Mouse (Mus musculus): ENCODE measurements around the gene Angptl4. TPM values are rescaled to one million over a fixed set of nuclear protein-coding genes. Genes with fewer than 3 reads are reported as not detected.
A peak's percentile ranks its signal among the peaks of the same experiment; 100 is the strongest.

Angptl4 gene
- polyA plus RNA-seq, 1 experiment from 2014 or later: 43.2 TPM

- no peak for ATAC-seq (ENCODE audit: insufficient number of reproducible peaks, insufficient read depth, low FRiP score, low TSS enrichment, low read depth)
- Histone ChIP-seq H3K4me2 (no peak overlapping the region), H3K27ac (no peak overlapping the region), H3K4me3 (replicated peaks) (no peak overlapping the region), H3K9ac (replicated peaks) (no peak overlapping the region), H3K9me3 (no peaks in the 10 kb centered on the region), H3K4me1 (replicated peaks) (no peaks in the 10 kb centered on the region), H3K27me3 (no peaks in the 10 kb centered on the region), H3K36me3 (no peaks in the 10 kb centered on the region)
- WGBS: 5% methylated on average over 2 of the region's 2 CpGs
Measured at GRCm38 (mm10) chr17:33802221-33802620, 20.6 kb upstream of the Angptl4 start.

DNA sequence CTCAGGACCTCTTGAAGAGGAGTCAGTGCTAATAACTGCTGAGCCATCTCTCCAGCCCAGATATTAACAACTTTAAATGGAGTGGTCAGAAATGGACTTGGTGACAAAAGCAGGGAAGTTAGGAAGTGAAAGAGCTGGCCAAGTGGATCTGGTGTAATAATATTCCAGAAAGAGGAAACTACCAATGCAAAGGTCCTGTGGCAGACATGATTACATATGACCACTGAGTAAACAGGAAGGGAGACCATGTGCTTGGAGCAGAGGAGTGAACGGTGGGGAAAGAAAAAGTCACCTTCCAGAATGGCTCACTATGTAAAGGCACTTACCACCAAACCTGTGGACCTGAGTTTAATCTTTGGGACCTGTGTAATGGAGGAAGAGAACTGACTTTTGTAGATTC is 17.6 kb upstream of the Angptl4 start:
- no peak for ATAC-seq (ENCODE audit: insufficient number of reproducible peaks, insufficient read depth, low FRiP score, low TSS enrichment, low read depth)
- H3K4me1 ChIP-seq (replicated peaks): no peaks in the 10 kb centered on the region
- no peak overlapping the region for H3K4me3 ChIP-seq (replicated peaks)
- WGBS: 70% methylated on average over 1 of the region's 1 CpGs
- H3K36me3 ChIP-seq: no peaks in the 10 kb centered on the region
- H3K9me3 ChIP-seq: no peaks in the 10 kb centered on the region
- H3K4me2 ChIP-seq: no peak overlapping the region
- no peak overlapping the region for H3K27ac ChIP-seq
- no peaks in the 10 kb centered on the region for H3K27me3 ChIP-seq
- no peak overlapping the region for H3K9ac ChIP-seq (replicated peaks)

DNA sequence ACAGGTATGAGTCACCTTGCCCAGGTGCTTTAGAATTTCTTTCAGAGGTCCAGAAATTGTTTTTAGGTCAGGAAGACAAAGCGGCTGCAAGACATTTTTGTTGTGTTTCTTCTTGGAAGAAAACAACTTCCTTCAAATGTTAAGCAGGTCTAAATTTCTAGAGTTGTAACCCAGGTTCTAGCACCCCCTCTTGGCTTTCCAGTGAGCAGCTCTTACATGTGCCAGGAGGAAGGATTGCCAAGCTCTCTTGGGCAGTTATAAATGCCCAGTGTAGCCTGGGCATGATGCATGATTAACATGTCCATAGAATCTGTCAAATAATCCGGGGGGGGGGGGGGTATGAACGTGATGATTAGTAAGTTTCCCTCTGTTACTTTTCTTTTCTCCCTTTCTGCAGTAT is 16.7 kb upstream of the Angptl4 start:
- H3K27me3 ChIP-seq: no peaks in the 10 kb centered on the region
- H3K4me2 ChIP-seq: no peak overlapping the region
- H3K36me3 ChIP-seq: no peaks in the 10 kb centered on the region
- ATAC-seq (ENCODE audit: insufficient number of reproducible peaks, insufficient read depth, low FRiP score, low TSS enrichment, low read depth): no peak
- no peak overlapping the region for H3K27ac ChIP-seq
- no peak overlapping the region for H3K4me3 ChIP-seq (replicated peaks)
- no peak overlapping the region for H3K9ac ChIP-seq (replicated peaks)
- no peaks in the 10 kb centered on the region for H3K9me3 ChIP-seq
- no peaks in the 10 kb centered on the region for H3K4me1 ChIP-seq (replicated peaks)
- 55% methylated on average over 3 of the region's 3 CpGs for WGBS

DNA sequence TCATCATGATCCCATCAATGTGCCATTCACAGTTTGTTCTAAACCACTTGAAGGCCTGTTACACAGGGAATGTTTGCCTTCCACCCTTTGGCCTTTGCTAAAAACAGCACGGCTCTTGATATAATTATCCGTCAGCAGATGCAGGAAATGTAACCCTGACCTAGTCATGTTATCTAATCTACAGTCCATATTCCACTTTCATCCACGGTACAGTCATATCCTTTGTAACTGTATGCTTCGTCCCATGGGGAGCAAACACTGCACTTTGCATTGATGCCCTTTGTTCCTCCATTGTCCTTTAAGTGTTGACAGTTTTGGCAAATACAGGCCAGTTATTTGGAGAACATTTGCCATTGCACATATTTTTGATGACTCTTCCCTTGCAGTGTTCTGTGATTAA is 7.1 kb upstream of the Angptl4 start:
- H3K4me3 ChIP-seq (replicated peaks): no peak overlapping the region
- H3K9ac ChIP-seq (replicated peaks): no peak overlapping the region
- no peaks in the 10 kb centered on the region for H3K36me3 ChIP-seq
- H3K4me1 ChIP-seq (replicated peaks): no peaks in the 10 kb centered on the region
- H3K9me3 ChIP-seq: no peaks in the 10 kb centered on the region
- H3K4me2 ChIP-seq: no peak overlapping the region
- WGBS: 79% methylated on average over 4 of the region's 4 CpGs
- no peaks in the 10 kb centered on the region for H3K27me3 ChIP-seq
- no peak for ATAC-seq (ENCODE audit: insufficient number of reproducible peaks, insufficient read depth, low FRiP score, low TSS enrichment, low read depth)
- H3K27ac ChIP-seq: no peak overlapping the region

DNA sequence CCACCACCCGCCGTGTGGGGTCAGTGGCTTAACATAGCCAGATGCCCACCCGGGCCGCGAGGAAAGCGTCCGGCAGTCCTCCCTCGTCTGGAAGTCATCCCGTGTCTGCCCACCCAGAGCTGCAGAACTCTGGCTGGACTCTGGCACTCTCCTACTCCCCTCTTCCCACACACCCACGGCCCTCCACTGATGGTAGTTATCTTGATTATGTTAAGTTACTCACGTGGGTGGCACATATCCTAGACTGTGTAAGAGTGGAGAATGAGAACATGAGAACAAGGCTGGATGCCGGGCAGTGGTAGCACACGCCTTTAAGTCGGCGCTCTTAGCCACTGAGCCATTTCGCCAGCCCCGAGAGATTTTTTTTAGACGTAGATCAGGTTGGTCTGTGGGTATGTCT is 4.7 kb upstream of the Angptl4 start:
- Histone ChIP-seq H3K4me3 (replicated peaks) (no peak overlapping the region), H3K4me2 (no peak overlapping the region), H3K27me3 (no peaks in the 10 kb centered on the region), H3K9me3 (no peaks in the 10 kb centered on the region), H3K4me1 (replicated peaks) (peaks cover 17% of the 10 kb centered on the region), H3K9ac (replicated peaks) (no peak overlapping the region), H3K27ac (no peak overlapping the region), H3K36me3 (no peaks in the 10 kb centered on the region)
- 85% methylated on average over 18 of the region's 18 CpGs for WGBS
- ATAC-seq (ENCODE audit: insufficient number of reproducible peaks, insufficient read depth, low FRiP score, low TSS enrichment, low read depth): no peak

DNA sequence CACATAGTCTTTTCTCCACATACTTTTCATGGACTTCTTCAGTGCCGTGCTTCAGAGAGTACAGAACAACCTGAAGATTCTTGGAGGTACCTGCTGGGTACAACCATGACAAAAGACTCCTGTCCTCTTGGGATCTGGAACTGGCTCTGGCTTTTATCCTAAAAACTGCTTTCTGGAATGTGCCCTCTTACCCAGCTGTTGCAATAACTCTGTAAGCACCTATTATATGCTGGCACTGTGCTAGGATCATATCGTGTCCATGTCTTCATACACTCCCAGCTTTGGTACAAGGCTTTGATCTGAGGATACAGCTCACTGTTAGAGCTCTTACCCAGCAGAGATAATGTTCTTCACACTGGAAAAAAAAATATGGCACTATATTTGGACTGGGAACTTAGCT is 3.3 kb upstream of the Angptl4 start:
- Histone ChIP-seq H3K4me1 (replicated peaks) (peaks cover 31% of the 10 kb centered on the region), H3K4me2 (no peak overlapping the region), H3K27me3 (no peaks in the 10 kb centered on the region), H3K4me3 (replicated peaks) (no peak overlapping the region), H3K9me3 (no peaks in the 10 kb centered on the region), H3K27ac (no peak overlapping the region), H3K9ac (replicated peaks) (no peak overlapping the region), H3K36me3 (no peaks in the 10 kb centered on the region)
- WGBS: 87% methylated on average over 2 of the region's 2 CpGs
- no peak for ATAC-seq (ENCODE audit: insufficient number of reproducible peaks, insufficient read depth, low FRiP score, low TSS enrichment, low read depth)

DNA sequence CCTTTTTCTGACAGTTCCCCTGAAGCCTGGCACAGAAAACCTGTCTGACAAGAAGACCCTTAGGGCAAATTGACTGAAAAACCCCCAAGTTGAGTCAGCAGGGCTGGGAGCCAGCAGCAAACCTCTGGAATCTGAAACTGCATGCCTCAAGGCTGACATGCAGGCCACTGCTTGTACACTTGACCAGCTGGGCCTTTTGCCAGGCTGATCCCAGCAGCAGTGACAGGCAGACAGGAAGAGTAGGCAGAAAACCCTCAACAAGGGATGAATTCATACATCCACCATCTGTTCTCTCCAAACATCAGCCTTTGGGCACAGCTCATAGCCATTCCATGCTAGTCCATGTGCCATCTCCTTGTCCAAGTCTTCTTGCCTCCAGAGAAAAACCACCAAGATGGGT is 1.8 kb upstream of the Angptl4 start:
- Histone ChIP-seq H3K9me3 (no peaks in the 10 kb centered on the region), H3K27ac (no peak overlapping the region; the same call in 1 of the 2 replicates), H3K9ac (replicated peaks) (no peak overlapping the region), H3K4me2 (no peak overlapping the region), H3K4me1 (replicated peaks) (peaks cover 45% of the 10 kb centered on the region), H3K4me3 (replicated peaks) (no peak overlapping the region), H3K27me3 (no peaks in the 10 kb centered on the region), H3K36me3 (peaks cover 1% of the 10 kb centered on the region)
- no peak for ATAC-seq (ENCODE audit: insufficient number of reproducible peaks, insufficient read depth, low FRiP score, low TSS enrichment, low read depth)

- WGBS: 43% methylated on average over 4 of the region's 4 CpGs
- ATAC-seq (ENCODE audit: insufficient number of reproducible peaks, insufficient read depth, low FRiP score, low TSS enrichment, low read depth): no peak
- H3K9me3 ChIP-seq: no peaks in the 10 kb centered on the region
- peaks cover 14% of the 10 kb centered on the region for H3K36me3 ChIP-seq
- peaks cover 51% of the 10 kb centered on the region for H3K4me1 ChIP-seq (replicated peaks)
- H3K27ac ChIP-seq: peak overlapping the region; percentile 98
- H3K4me2 ChIP-seq: peak overlapping the region; percentile 81
- peak overlapping the region; percentile 66; the same call in 1 of the 2 replicates for H3K9ac ChIP-seq (replicated peaks)
- no peaks in the 10 kb centered on the region for H3K27me3 ChIP-seq
- H3K4me3 ChIP-seq (replicated peaks): peak overlapping the region; percentile 54
Measured at GRCm38 (mm10) chr17:33782067-33782466, 437 bp upstream of the Angptl4 start.

- Histone ChIP-seq H3K4me1 (replicated peaks) (peaks cover 51% of the 10 kb centered on the region), H3K27ac (peak overlapping the region; percentile 98), H3K9me3 (no peaks in the 10 kb centered on the region), H3K36me3 (peaks cover 31% of the 10 kb centered on the region), H3K4me3 (replicated peaks) (peak overlapping the region; percentile 54), H3K4me2 (peak overlapping the region; percentile 81), H3K27me3 (no peaks in the 10 kb centered on the region), H3K9ac (replicated peaks) (peak overlapping the region; percentile 66)
- ATAC-seq (ENCODE audit: insufficient number of reproducible peaks, insufficient read depth, low FRiP score, low TSS enrichment, low read depth): no peak
- 94% methylated on average over 5 of the region's 5 CpGs for WGBS
Measured at GRCm38 (mm10) chr17:33780431-33780830, 1.2 kb downstream of the Angptl4 start.

- Histone ChIP-seq H3K4me2 (peak overlapping the region; percentile 81), H3K9ac (replicated peaks) (0 out of 2 replicates have a peak overlapping the region, but pooled peaks have one; percentile 27), H3K4me1 (replicated peaks) (peaks cover 51% of the 10 kb centered on the region), H3K27me3 (no peaks in the 10 kb centered on the region), H3K9me3 (no peaks in the 10 kb centered on the region), H3K36me3 (peaks cover 36% of the 10 kb centered on the region), H3K27ac (peak overlapping the region; percentile 98), H3K4me3 (replicated peaks) (peak overlapping the region; percentile 54)
- ATAC-seq (ENCODE audit: insufficient number of reproducible peaks, insufficient read depth, low FRiP score, low TSS enrichment, low read depth): no peak
- WGBS: 80% methylated on average over 5 of the region's 5 CpGs
Measured at GRCm38 (mm10) chr17:33779967-33780295, 1.7 kb downstream of the Angptl4 start.

DNA sequence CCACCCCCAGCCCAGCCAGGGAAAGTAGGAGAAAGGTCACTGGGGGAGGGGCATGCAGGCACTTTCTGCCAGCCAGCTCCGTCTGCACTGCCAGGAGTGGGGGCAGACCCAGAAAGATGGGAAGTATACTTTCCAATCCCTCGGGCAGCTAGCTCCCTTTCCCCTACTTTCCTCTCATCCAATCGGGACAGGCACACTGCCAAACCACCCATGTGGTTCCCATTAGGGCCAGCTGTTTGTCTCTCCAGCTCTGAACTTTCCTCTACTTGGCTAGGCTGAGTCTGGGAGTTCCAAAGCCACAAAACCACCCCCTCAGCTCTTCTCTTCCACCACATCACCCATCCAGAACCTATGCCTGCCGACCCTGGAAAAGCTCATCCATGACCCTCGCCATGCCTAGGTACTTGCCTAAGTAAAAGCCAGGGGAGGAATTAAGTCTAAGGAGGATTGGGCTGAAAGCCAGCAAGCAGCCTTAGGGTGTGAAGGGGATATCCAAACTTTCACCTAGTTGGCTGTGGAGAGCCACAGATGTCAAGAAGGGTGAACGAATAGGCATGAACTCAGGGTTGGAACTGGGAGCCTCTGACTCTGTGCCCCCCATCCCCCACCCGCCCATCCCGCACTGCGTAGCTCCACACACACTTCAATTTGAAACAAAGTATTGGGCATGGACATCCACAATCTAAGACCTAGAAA is 2.2 kb downstream of the Angptl4 start:
- Histone ChIP-seq H3K4me2 (peak overlapping the region; percentile 81), H3K9me3 (no peaks in the 10 kb centered on the region), H3K4me1 (replicated peaks) (peaks cover 51% of the 10 kb centered on the region), H3K9ac (replicated peaks) (peak overlapping the region; percentile 44), H3K27me3 (no peaks in the 10 kb centered on the region), H3K4me3 (replicated peaks) (peak overlapping the region; percentile 54), H3K36me3 (peaks cover 41% of the 10 kb centered on the region), H3K27ac (peak overlapping the region; percentile 98)
- ATAC-seq (ENCODE audit: insufficient number of reproducible peaks, insufficient read depth, low FRiP score, low TSS enrichment, low read depth): peak; percentile 91
- WGBS: 23% methylated on average over 9 of the region's 9 CpGs

DNA sequence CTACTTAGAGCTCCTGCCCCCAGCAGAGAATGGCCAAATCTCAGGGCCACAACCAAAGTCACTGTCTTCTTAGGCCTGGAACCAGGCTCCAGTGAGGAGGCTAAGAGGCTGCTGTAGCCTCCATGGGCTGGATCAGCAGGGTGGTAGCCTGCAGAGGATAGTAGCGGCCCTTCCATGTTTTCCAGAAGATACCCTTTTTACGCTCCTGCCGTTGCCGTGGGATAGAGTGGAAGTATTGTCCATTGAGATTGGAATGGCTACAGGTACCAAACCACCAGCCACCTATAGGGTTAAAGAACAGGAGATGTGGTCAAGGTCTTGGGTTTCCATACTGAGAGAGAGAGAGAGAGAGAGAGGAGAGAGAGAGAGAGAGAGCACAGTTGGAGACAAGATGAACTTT is 6.3 kb downstream of the Angptl4 start:
- 95% methylated on average over 4 of the region's 4 CpGs for WGBS
- no peak overlapping the region for H3K4me2 ChIP-seq
- H3K4me1 ChIP-seq (replicated peaks): peaks cover 24% of the 10 kb centered on the region
- no peaks in the 10 kb centered on the region for H3K9me3 ChIP-seq
- no peak overlapping the region for H3K4me3 ChIP-seq (replicated peaks)
- no peak overlapping the region for H3K27ac ChIP-seq
- no peak overlapping the region for H3K9ac ChIP-seq (replicated peaks)
- H3K27me3 ChIP-seq: no peaks in the 10 kb centered on the region
- H3K36me3 ChIP-seq: peaks cover 48% of the 10 kb centered on the region
- no peak for ATAC-seq (ENCODE audit: insufficient number of reproducible peaks, insufficient read depth, low FRiP score, low TSS enrichment, low read depth)
